Mouse (Mus musculus) ZHBTc4 (cell line): ENCODE measurements around the gene Olfr279.
"Not testable (repeated sequence)": the region's sequence is repeated elsewhere in the genome, so short reads cannot be mapped to it uniquely, and the experiment has no call there.

Experiments used
- DNase-seq: peaks from one replicate; pipeline ENCODE4 v3.0.0-alpha.2; 2011; ENCODE audit warnings: low read depth, low spot score

Olfr279 gene

DNA sequence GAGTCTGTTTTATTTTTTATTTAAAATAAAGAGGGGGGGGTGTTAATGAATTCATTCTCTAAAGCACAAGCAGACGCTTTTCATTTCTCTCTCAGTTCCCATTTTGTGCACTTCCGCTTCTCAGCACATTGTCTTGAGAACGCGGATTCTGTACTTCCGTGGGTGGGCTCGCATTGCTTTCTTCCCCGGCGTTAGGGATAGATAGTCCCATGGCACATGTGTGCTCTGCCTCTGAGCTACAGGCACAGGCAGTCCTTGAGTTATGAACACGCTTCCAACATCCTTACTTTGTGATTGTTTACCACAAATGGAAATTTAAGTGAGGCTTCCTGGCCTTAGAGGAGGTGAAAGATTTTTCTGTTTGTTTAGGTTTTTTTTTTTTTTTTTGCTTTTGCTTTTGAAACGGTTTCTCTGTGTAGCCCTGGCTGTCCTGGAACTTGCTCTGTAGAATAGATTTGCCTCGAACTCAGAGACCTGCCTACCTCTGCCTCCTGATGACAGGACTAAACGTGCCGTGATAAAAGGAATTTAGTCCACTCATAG lies 19.3 kb downstream of the Olfr279 start:
- DNase-seq: no peak

DNA sequence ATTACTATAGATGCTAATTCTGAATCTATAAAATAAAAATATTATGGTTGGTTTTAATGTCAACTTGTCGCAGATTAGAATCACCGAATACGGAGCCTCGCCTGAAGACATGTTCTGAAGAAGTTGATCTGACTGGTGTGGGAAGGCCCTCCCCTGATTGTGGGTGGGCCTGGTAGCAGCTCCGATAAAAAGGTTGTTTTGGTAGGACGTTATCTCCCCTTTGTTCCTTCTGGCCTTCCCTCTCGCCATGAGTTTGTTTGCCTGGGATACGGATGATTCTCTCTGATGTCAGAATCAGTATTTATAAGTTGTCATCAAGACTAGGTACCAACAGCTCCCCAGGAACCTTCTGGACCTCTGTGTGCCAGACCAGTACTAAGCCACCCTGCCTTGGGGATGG lies 20.0 kb downstream of the Olfr279 start:
- DNase-seq: no peak

DNA sequence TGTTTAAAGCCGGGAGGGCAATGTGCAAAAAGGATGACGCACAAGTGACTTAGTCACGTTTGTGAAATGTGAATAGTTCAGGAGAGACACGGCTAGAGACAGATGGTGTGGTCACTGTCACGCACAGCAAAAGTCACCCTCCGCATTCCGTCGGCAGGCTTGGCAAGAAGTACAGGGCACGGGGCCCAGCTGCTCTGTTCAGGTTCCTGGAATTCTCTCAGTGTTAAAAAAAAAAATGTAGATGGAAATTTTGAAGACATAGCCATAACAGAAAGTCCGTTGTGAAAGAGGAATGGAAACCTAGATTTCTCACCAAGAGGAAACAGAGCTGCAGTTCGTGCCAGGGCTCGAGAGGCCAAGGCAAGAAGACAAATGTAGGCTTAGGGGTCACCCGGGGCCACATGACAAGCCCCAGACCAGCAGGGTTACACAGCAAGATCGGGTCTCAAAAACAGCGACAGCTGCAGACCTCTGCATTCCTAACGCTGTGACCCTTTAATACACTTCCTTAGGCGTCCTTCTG lies 20.7 kb downstream of the Olfr279 start:
- no peak for DNase-seq

DNA sequence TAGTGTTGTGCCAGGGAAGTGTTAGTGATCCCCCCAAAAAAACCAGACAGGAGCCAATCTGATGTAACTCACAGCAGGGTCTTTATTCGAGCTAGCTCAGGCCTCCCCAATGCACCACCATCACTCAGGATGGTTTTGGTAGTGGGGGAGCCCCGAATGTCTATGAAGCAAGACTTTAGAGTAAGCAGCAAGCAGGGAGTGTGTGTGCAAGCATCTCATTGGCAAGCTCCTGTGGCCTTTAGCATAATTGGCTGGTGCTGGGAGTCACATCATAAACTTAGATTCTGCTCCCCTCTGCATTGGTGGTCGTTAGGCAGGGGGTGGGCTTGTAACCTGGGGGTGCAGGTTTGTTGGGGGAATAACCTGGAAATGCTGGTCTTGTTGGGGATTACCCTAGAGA lies 21.5 kb downstream of the Olfr279 start:
- not testable (repeated sequence) for DNase-seq

DNA sequence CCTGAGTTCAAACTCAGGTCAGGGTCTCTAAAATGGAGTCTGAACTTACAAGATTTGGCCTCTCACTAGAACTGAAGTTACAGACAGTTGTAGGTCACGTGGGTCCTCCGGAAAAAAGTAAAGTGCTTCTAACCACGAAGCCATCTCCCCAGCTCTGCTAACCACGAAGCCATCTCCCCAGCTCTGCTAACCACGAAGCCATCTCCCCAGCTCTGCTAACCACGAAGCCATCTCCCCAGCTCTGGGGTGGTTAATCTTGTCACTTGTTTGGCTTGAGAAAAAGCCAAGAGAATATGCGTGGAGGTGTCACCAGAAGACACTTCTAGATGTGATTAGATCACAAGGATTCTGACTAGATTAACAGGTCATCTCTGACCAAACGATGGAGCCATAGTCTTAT lies 21.9 kb downstream of the Olfr279 start:
- DNase-seq: no peak

DNA sequence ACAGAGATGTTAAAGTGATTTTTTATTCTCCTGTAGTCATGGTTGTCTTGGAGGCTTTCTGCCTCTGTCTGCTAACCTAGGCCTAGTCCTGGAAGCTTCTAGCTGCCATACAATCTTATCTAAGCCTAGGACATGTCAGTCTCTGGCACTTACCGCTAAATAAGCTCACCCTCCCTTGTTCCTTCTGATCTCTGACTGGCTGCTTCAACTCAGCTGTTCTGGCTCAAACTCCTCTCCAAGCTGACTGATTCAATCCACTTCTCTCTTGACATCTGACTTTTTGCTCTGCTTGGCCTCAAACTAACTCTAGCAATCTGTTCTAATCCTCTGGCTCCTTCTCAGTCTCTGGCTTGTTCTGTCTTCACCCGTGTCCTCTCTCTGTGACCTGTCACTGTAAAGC lies 22.6 kb downstream of the Olfr279 start:
- DNase-seq: not testable (repeated sequence)

DNA sequence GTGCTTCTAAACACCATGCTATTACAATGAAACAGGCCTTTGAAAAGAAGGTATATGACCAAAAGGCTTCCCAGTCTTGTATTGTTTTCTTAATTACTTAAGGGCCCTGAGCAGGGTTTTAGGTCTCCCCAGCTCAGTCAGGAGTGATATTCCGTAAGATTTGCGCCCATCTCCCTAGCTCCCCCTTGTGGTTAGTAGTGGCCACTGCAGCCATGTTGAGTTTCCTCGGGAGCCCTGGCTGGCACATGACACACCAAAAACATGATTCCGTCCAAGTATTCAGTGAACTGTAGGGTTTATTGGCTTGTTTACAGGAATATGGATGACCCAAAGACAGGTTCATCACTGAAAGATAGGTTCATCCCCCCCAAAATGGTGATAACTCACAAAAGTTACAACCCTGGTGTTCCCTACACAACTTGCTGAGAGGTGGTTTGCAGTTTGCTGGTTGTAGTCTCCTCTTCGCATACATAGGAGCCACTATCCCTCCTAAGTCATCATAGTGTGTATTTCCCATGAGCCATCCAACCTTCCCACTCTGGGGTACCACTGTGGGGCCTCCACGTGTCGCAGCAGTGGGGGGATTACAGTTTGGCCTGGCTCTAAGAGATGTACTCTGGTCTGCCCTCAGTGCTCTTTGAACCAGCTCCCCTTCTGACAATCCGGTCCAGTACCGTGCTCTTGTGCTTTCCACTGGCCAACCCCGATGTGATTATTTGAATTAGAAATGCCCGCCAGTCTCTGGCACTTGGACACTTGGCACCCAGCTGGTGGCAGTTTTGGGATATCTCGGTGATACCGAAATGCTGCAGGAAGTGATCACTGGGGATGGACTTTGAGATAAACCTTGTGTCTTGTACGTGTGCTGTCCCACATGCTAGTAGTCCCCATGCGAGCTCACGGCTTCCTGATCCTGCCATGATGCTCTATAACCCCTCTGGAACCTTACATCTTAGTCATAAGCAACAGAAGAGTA lies 25.5 kb downstream of the Olfr279 start:
- peak; percentile 75 for DNase-seq

DNA sequence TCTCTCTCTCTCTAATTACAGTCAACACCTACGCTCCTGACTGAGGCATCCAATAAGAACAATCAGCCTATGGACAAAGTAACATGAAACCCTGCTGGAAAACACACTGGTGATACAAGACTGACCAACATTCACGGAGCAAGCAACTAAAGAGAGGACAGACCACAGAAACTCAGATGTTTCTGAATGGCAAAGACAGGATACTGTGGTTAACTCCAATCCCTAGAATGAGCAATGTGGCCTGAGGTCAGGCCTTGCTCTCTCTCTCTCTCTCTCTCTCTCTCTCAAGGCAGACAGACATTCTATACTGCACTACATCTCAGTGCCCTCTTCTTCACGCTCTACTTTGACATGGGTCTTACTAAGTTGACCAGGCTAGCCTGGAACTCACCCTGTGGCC lies 29.0 kb downstream of the Olfr279 start:
- no peak for DNase-seq

DNA sequence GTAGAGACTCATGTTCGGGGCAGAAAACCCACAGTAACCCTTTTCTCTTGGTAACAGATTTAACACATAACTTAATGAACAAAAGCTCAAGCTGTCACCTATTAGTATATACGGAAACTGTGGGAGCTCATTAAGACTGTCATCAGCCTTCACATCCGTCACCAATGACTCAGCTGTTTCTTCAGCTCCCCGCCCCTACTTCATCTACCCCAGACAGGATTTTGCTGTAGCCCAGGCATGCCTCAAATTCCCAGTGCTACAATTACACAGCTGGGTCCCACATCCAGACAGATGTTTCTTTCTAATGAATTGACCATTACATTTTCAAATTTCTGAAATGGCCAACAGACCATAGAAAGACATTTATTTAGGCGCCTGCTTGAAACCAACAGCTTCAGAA lies 33.9 kb downstream of the Olfr279 start:
- DNase-seq: peak; percentile 62

DNA sequence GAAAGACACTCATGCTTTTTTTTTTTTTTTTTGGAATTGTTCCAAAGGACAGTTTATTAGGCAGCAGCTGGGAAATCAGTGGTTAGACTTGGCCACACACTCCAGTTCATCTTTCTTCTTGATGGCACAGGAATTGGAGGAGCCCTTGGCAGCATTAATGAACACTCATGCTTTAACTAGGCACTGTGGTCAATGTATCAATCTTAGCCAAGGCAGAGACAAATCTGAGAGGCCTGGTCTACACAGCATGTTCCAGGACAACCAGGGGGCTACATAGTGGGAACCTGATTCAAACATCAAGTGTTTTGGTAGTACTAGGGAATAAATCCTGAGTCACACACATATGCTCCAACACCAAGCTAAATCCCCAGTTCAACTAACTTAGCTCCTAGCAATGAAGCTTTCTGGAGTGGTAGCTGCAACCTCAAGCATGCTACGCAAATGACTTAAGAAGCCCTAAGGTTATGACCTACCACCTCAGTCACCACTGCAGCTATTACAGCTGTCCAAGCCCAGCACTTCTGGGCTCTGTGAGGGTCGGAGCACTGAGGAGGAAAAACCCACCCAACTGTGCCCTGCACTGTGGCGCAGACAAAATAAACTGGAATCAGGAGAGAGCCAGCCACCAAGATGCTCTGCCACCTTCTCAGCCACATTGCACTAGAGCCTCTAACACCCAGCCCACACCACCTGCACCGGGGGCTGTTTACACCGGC lies 35.0 kb downstream of the Olfr279 start:
- DNase-seq: no peak

DNA sequence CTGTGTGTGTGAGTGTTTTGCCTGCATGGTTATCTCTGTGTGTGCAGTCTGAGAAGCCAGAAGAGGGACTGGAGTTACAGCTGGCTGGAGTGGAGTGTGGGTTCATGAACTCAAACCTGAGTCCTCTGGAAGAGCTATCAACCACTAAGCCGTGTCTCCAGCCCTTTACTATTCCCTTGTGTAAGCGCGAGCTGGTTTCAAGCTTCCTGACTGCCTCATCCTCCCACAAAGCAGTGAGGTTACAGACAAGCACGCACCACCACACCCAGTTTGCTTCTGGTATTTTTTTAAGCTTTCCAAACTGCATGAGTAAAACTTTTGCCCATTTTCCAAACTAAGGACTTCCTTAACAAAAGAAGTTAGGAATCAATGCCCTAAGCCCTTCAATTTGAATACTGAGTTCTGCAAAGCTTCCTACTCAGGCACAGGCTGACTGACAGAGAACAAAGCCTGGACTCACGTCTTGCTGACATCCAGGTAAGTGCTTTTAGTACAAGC lies 35.9 kb downstream of the Olfr279 start:
- DNase-seq: no peak

DNA sequence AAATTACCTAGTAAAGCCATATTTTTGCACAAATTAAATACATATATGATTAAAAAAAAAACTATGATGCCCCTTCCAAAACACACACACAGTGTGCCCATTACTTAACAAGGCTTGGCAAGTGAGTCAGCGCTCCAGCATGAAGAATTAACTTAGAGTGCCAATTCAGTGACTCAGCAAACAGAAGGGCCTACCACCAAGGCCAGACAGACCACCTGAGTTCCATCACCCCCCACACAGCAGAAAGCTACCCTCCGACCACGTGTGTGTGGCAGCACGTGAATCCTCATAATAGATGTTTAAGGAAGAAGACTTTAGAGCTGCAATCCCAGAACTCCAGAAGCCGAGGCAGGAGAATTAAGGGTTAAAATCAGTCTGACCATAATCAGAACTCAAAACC lies 40.1 kb downstream of the Olfr279 start:
- no peak for DNase-seq

DNA sequence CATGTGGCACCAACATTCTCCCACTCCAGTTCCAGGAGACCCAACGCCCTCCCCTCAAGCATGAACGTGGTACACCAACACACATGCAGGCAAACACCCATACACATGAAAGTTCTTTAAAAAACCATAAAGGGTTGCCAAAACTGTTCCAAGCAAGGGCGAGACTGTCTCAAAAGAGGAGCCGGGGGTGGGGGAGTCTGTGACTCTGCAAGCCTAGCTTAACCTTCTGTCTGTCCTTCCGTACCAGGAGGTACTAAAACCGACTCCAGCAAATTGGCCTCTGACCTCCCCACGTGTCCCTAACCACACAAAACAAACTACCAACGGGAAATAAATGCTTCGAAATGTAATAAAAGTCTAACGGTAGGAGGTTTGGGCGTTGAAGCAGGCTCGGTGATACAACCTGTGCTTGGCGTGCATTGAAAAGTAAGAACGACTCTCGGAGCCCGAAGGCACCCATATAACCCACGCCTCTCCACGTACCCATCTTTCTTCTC lies 40.9 kb downstream of the Olfr279 start:
- DNase-seq: no peak

DNA sequence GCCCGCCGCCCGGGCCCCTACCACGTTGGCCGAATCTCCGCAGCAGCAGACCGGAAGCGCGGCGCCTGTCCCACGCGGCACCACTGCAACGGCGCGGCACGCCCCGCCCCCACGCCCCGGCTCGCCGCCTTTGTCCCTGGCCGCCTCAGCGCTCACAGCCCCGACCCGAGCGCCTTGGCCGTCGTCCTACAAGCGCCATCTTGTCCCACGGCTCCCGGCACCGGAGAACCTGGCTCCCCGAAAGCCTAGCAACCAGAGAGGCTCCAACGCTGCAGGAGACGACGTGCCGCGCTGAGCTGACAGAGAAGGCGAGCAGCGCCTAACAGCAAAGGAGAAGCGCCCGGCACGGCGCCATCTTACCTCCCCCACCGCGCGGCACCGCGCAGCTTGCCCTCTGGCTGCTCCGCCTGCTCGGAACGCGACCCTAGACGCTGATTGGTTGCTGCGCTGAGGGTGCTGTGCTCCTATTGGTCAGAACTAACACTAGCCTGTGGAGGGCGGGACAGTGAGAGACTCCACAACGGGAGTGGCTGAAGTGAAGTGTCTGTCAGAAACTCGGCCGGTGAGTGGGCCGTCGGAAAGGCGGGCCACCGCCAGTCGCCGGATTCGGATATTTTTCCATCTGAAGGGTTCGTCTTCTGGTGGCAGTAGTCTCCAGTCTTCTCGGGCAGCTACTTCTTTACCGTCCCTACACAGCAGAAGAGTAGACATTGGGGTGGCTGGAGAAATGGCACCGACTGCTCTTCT lies 41.9 kb downstream of the Olfr279 start, which contains the start of gene Kansl2:
Gene Kansl2, minus strand, starts transcription at position 384 of the 747 bp plus-strand sequence.
- DNase-seq: peak; percentile 99

DNA sequence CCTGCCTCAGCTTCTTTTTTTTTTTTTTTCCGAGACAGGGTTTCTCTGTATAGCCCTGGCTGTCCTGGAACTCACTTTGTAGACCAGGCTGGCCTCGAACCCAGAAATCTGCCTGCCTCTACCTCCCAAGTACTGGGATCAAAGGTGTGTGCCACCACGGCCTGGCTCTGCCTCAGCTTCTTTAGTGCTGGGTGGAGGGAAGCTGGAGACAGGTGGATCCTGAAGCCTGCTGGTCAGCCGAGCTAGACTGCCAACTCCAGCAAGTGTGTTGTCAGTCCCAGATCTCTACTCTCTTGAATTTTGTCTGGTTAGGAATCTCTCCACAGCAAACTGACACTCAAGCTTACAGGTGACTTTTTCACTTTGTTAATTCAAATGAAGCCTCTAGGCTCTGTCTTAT lies 43.7 kb downstream of the Olfr279 start:
- no peak for DNase-seq

DNA sequence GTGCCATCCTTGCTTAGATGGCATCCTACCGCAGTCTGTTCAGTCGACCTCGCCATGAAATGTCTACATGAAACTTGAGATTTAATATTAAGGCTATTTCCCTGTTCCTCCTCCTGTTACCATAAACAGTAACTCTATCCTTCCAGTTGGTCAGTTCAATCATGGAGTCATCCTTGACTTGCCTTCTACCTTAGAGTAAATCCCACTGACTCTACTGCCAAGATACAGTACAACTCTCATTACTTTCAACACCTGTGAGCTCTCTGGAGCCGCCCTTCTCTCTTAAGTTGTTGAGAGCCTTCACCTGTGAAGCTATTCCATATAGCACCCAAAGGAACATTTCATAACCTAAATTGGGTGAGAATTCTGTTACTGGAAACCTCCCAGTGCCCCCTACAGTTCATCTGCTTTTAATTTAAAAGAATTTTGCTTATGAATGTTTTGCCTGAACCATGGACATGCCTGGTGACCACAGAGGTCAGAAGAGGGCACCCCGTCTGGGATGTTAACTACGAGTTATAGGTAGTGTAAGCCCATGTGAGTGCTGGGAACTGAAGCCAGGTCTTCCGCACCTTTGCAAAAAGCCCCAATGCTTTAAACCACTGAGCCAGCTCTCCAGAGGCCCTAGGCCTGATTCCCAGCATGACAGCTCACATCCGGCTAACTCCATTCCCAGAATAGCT lies 44.8 kb downstream of the Olfr279 start:
- DNase-seq: no peak

DNA sequence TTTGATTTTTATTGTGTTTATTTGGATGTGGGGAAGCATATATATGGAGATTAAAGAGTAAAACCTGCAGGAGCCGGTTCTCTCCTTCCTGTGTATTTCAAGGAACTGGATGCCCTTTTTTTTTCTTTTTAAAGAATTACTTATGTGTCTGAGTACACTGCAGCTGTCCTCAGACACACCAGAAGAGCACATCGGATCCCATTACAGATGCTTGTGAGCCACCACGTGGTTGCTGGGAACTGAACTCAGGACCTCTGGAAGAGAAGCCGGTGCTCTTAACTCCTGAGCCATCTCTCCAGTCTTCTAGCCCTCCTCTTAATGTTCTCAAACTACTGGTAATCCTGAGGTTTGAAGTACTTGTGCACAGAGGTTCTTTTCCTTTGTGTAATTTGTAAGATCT lies 45.7 kb downstream of the Olfr279 start:
- DNase-seq: no peak

DNA sequence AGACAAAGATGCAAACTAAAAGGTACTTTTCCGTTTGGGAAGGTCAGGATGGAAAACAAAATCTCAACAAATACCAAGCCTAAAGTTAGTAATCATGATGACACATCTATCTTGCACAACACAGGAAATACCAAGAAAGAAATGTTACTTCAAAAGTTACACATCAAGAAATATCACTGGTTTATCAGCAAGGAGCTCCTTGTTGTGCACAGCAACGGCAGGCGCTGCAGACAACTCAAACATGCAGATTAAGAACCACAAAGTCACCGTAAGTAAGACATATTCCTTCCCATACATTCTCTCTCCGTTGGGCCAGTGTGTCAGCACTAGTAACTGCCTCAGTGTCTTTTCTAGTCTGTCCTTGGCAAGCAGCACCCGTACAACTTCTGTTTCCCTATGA lies 48.9 kb downstream of the Olfr279 start:
- no peak for DNase-seq

DNA sequence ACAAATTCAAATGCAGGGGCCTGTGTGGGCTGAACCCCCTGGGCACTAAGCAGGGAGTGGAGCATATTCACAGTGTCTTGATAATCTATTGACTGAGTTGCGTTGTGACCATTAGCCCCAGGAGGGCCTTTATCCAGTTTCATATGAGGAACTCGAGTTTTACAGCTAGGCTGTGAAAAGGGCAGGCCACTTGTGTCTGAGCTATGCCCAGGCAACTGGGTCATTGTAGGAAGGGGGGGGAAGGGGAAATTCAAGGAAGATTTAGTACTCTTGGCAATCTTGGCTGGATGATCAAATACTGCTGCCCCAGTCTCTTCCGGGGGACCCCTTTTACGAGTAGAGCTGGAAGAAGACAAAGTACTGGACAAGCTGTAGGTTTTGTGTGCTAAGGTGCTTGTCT lies 51.1 kb downstream of the Olfr279 start:
- no peak for DNase-seq

DNA sequence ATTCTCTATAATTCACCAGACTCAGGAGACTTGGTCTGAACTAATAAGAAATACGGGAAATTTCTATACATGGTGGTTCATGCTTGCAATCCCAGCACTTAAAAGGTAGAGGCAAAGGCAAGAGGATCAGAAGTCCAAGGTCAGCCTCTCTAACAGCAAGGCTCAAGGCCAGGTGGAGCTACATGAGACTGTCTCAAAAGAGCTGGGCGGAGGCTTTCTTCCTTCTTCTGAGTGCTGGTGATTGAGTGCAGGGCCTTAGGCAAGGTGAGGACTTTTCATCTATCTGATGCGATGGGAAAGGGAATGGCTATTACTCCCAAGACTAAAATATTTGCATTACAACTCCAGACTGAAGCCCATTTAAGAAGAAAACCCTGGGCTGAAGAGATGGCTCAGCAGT lies 52.9 kb downstream of the Olfr279 start:
- peak; percentile 88 for DNase-seq

DNA sequence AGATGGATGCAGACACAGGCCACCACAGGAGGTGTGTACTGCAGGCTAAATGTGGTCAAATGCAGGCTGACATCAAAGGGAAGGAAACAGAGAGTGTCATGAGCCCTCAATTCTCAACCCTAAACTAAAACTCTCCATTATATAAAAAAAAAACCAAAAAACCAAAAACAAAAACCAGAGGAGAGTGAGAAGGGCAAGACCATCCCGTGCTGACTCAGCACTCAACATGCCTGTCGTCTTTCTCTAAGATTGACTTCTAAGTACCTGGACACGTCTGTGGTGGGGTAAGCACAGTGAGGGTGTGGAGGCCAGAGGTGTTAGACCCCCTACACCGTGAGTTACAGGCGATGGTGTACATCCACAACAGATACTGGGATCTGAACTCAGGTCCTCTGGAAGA lies 54.6 kb downstream of the Olfr279 start:
- DNase-seq: no peak
